Mouse (Mus musculus) testis, adult 2 months (tissue): ENCODE measurements around the gene Bace1.

Experiments used
- CTCF ChIP-seq: fragments of 200-500 bp; IDR thresholded peaks from 2 replicates; pipeline ENCODE4 v1.5.1; 2012; ENCODE audit warnings: low read depth, mild to moderate bottlenecking, inconsistent platforms, low read length, moderate library complexity; ENCODE audit not compliant: control insufficient read depth, insufficient read depth, insufficient replicate concordance
- POLR2A ChIP-seq: fragments of 200-500 bp; IDR thresholded peaks from 2 replicates; pipeline ENCODE4 v1.6.1; 2012; ENCODE audit warnings: low read depth, mild to moderate bottlenecking, inconsistent platforms, low read length, moderate library complexity; ENCODE audit not compliant: control insufficient read depth

GRCm38 (mm10) chr9:45833461-45833860 lies 4.9 kb upstream of the Bace1 start:
- TF ChIP-seq CTCF (no peak), POLR2A (no peak)
